Mouse (Mus musculus): ENCODE measurements around the gene Dnmbp. TPM values are rescaled to one million over a fixed set of nuclear protein-coding genes. Genes with fewer than 3 reads are reported as not detected.

The Dnmbp gene
- polyA plus RNA-seq, 1 experiment from 2014 or later, result 21.4 TPM

GRCm38 (mm10) chr19:43851996-43852630 lies 87.9 kb downstream of the Dnmbp start:
- Histone ChIP-seq H3K9me3 (ENCODE audit: control insufficient read depth) (no peaks in the 10 kb centered on the region), H3K9ac (ENCODE audit: low read depth, low read length) (no peak overlapping the region), H3K4me3 (ENCODE audit: low read depth, low read length) (no peak overlapping the region), H3K4me2 (replicated peaks; ENCODE audit: low read depth) (no peak overlapping the region), H3K27me3 (replicated peaks; ENCODE audit: control insufficient read depth, insufficient read depth, low read length) (no peaks in the 10 kb centered on the region), H3K27ac (ENCODE audit: low read depth, low read length) (no peak overlapping the region), H3K4me1 (replicated peaks; ENCODE audit: control insufficient read depth, insufficient read depth, low read length) (no peaks in the 10 kb centered on the region), H3K36me3 (ENCODE audit: control insufficient read depth, insufficient read depth) (peaks cover 95% of the 10 kb centered on the region)
- no peak for ATAC-seq
- WGBS, result 81% methylated on average over 21 of the region's 21 CpGs
- 0 out of 2 replicates have a peak, but pooled peaks have one; percentile 28 for TF ChIP-seq CTCF (IDR thresholded peaks at IDR 0.05; ENCODE audit: low read depth)

DNA sequence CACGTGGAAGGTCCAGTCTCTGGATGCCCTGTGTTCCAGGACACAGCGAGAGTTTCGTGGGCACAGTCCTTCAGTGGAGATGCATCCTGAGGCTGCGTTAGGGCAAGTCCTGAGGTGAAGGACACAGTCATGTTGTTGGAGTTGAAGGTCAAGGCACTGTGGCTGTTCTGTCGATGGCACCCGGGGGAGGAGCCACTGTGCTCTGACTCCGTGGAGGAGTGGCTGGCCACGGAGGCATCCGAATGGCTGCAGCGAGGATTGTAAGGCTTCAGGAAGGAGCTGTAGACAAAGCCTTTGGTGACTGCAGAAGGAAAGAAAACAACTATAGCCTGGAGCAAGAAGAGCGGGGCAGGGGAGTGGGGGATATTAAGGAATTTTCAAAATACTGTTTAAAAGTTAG lies 90.0 kb downstream of the Dnmbp start:
- H3K4me2 ChIP-seq (replicated peaks; ENCODE audit: low read depth), result no peak overlapping the region
- no peak overlapping the region for H3K27ac ChIP-seq (ENCODE audit: low read depth, low read length)
- H3K4me1 ChIP-seq (replicated peaks; ENCODE audit: control insufficient read depth, insufficient read depth, low read length), result no peaks in the 10 kb centered on the region
- no peak for TF ChIP-seq CTCF (IDR thresholded peaks at IDR 0.05; ENCODE audit: low read depth)
- no peak overlapping the region for H3K4me3 ChIP-seq (ENCODE audit: low read depth, low read length)
- 90% methylated on average over 11 of the region's 11 CpGs for whole genome bisulfite sequencing
- no peaks in the 10 kb centered on the region for H3K27me3 ChIP-seq (replicated peaks; ENCODE audit: control insufficient read depth, insufficient read depth, low read length)
- H3K36me3 ChIP-seq (ENCODE audit: control insufficient read depth, insufficient read depth), result peaks cover 92% of the 10 kb centered on the region
- no peak for ATAC-seq
- H3K9me3 ChIP-seq (ENCODE audit: control insufficient read depth), result no peaks in the 10 kb centered on the region
- H3K9ac ChIP-seq (ENCODE audit: low read depth, low read length), result no peak overlapping the region

DNA sequence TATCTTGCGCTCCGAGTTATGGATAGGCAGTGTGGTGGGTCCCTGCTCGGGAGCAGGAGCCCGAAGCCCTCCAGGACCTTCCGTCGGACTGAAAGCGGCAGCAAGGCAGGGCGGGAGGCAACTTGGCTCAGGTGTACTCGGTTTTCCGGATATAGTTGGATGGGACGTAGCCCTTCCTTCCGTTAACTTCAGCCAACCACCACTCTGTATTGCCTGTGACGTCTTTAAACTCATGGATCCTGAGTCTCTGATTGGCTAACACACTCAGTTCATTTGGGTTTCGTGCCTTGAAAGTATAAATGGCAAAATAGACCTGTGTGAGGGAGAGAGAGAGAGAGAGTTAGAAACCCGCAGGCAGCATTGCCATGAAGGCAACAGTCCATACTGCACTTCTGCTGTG lies 92.0 kb downstream of the Dnmbp start:
- ATAC-seq, result no peak

GRCm38 (mm10) chr19:43847056-43847455 lies 92.9 kb downstream of the Dnmbp start:
- 78% methylated on average over 15 of the region's 15 CpGs for WGBS
- no peak overlapping the region for H3K9ac ChIP-seq (ENCODE audit: low read depth, low read length)
- no peak for TF ChIP-seq CTCF (IDR thresholded peaks at IDR 0.05; ENCODE audit: low read depth)

More for the DNA sequence above, 92.0 kb downstream of the Dnmbp start:
- no peaks in the 10 kb centered on the region for H3K4me1 ChIP-seq (replicated peaks; ENCODE audit: control insufficient read depth, insufficient read depth, low read length)
- H3K9me3 ChIP-seq (ENCODE audit: control insufficient read depth), result no peaks in the 10 kb centered on the region
- H3K4me3 ChIP-seq (ENCODE audit: low read depth, low read length), result no peak overlapping the region
- H3K27ac ChIP-seq (ENCODE audit: low read depth, low read length), result no peak overlapping the region
- peaks cover 72% of the 10 kb centered on the region for H3K36me3 ChIP-seq (ENCODE audit: control insufficient read depth, insufficient read depth)
- no peak overlapping the region for H3K9ac ChIP-seq (ENCODE audit: low read depth, low read length)
- H3K4me2 ChIP-seq (replicated peaks; ENCODE audit: low read depth), result no peak overlapping the region
- WGBS, result 96% methylated on average over 15 of the region's 15 CpGs
- no peak for TF ChIP-seq CTCF (IDR thresholded peaks at IDR 0.05; ENCODE audit: low read depth)
- no peaks in the 10 kb centered on the region for H3K27me3 ChIP-seq (replicated peaks; ENCODE audit: control insufficient read depth, insufficient read depth, low read length)

DNA sequence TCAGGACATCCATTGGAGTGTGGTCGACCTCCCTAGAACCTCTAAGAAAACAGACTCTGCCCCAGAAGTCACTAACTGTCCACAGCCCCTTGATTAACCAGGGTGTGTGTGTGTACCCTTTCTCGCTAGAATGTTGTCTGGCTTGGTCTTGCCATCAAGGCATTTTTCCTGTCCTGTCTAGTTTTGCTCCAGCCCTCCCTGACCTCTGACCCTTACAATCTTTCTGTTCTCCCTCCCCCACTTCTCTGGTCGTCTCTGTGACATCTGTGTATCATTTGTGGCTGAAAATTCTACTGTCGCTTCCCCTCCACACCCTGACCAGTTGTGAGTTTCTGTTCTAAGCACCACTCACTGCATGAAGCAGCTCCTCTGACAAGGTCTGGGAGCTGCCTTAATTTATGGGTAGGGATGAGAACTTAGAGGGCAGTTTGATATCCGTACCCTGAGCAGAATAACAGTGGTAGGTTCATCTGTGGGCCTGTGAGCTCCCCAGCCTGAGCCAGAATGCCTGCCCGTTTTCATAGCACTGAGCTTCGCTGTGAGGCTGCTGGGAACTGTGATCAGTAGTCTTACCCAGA lies 94.6 kb downstream of the Dnmbp start:
- Histone ChIP-seq H3K9me3 (ENCODE audit: control insufficient read depth) (no peaks in the 10 kb centered on the region), H3K27ac (ENCODE audit: low read depth, low read length) (no peak overlapping the region), H3K27me3 (replicated peaks; ENCODE audit: control insufficient read depth, insufficient read depth, low read length) (no peaks in the 10 kb centered on the region), H3K9ac (ENCODE audit: low read depth, low read length) (no peak overlapping the region), H3K4me2 (replicated peaks; ENCODE audit: low read depth) (no peak overlapping the region), H3K4me1 (replicated peaks; ENCODE audit: control insufficient read depth, insufficient read depth, low read length) (no peaks in the 10 kb centered on the region), H3K36me3 (ENCODE audit: control insufficient read depth, insufficient read depth) (peaks cover 51% of the 10 kb centered on the region), H3K4me3 (ENCODE audit: low read depth, low read length) (no peak overlapping the region)
- TF ChIP-seq CTCF (IDR thresholded peaks at IDR 0.05; ENCODE audit: low read depth), result no peak
- WGBS, result 54% methylated on average over 7 of the region's 7 CpGs
- no peak for ATAC-seq

More at GRCm38 (mm10) chr19:43847056-43847455, 92.9 kb downstream of the Dnmbp start:
- ATAC-seq, result no peak
- no peak overlapping the region for H3K4me2 ChIP-seq (replicated peaks; ENCODE audit: low read depth)
- no peaks in the 10 kb centered on the region for H3K27me3 ChIP-seq (replicated peaks; ENCODE audit: control insufficient read depth, insufficient read depth, low read length)
- H3K4me1 ChIP-seq (replicated peaks; ENCODE audit: control insufficient read depth, insufficient read depth, low read length), result no peaks in the 10 kb centered on the region
- H3K27ac ChIP-seq (ENCODE audit: low read depth, low read length), result no peak overlapping the region
- H3K9me3 ChIP-seq (ENCODE audit: control insufficient read depth), result no peaks in the 10 kb centered on the region
- no peak overlapping the region for H3K4me3 ChIP-seq (ENCODE audit: low read depth, low read length)
- peaks cover 66% of the 10 kb centered on the region for H3K36me3 ChIP-seq (ENCODE audit: control insufficient read depth, insufficient read depth)

DNA sequence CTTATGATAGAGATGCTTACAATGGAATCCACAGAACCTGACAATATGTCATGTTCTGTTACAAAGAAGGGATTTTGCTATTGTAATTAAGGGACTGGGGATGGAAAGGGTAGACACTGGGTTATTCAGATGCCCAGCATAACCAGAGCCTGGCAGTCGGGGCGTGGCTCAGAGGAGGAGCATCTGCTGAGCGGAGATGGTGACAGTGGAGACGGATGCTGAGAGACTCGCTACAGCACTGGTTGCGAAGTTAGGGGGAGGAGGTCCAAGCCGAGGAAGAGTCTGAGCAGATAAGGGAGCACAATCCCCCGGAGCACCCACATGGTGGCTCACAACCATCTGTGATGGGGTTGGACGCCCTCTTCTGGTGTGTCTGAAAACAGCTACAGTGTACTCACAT lies 96.8 kb downstream of the Dnmbp start:
- ATAC-seq, result no peak
- no peak overlapping the region for H3K27ac ChIP-seq (ENCODE audit: low read depth, low read length)
- no peak for TF ChIP-seq CTCF (IDR thresholded peaks at IDR 0.05; ENCODE audit: low read depth)
- H3K9ac ChIP-seq (ENCODE audit: low read depth, low read length), result no peak overlapping the region
- no peaks in the 10 kb centered on the region for H3K27me3 ChIP-seq (replicated peaks; ENCODE audit: control insufficient read depth, insufficient read depth, low read length)
- WGBS, result 86% methylated on average over 9 of the region's 9 CpGs
- H3K4me2 ChIP-seq (replicated peaks; ENCODE audit: low read depth), result no peak overlapping the region
- H3K9me3 ChIP-seq (ENCODE audit: control insufficient read depth), result no peaks in the 10 kb centered on the region
- no peak overlapping the region for H3K4me3 ChIP-seq (ENCODE audit: low read depth, low read length)
- H3K4me1 ChIP-seq (replicated peaks; ENCODE audit: control insufficient read depth, insufficient read depth, low read length), result no peaks in the 10 kb centered on the region
- H3K36me3 ChIP-seq (ENCODE audit: control insufficient read depth, insufficient read depth), result peaks cover 29% of the 10 kb centered on the region
